Mouse (Mus musculus): ENCODE measurements around the gene Glis1.

- no peak for TF ChIP-seq CTCF (IDR thresholded peaks at IDR 0.05; ENCODE audit: extremely low read depth, insufficient read depth, low read length)
- no peak for TF ChIP-seq POLR2A (IDR thresholded peaks at IDR 0.05; ENCODE audit: extremely low read depth, insufficient read depth, low read length)
These were observed 81.2 kb downstream of the Glis1 start for GRCm38 (mm10) chr4:107515626-107516025.

Data from cortical plate, adult 2 months (tissue).